Mouse (Mus musculus) C2C12 (cell line): Measurements from ENCODE around the gene Timp3.

Source experiments
- CTCF ChIP-seq: IDR thresholded peaks from one replicate; pipeline ENCODE4 v1.5.1; 2011; ENCODE audit not compliant: control insufficient read depth, insufficient read depth, insufficient read length
- FOSL1 ChIP-seq: IDR thresholded peaks from one replicate; pipeline ENCODE4 v1.8.0; 2011; ENCODE audit warnings: mild to moderate bottlenecking, low read length; ENCODE audit not compliant: poor library complexity, insufficient read depth, severe bottlenecking
- MAX ChIP-seq: IDR thresholded peaks from one replicate; pipeline ENCODE4 v1.6.1; 2011; ENCODE audit warnings: mild to moderate bottlenecking, control low read depth
- USF1 ChIP-seq: IDR thresholded peaks from one replicate; pipeline ENCODE4 v1.6.1; 2011; ENCODE audit warnings: low read depth, mild to moderate bottlenecking, control low read depth, moderate library complexity

DNA sequence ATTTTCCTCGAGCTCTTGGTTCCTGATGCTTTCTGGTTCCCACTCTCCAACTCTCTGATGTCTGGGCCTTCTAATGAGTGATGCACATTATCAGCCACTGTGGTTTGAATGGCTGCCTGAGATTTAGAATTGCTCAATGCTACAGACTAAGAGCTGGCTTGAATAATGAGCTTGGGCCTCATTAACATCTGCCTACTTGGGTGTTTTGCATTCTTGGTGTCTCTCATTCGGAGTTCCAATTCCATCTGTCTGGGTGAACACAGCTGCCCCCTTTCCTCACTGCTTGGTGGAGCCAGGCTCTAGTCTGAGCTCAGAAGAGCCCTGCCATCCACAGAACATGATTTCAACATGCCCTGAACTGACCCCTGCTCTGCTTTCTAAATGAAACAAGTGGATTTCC, 89.7 kb downstream of the Timp3 start:
- TF ChIP-seq CTCF (no peak), MAX (no peak), USF1 (no peak), FOSL1 (no peak)
